ENCODE assay signal across 8 mouse cellular contexts in the genomic region with DNA sequence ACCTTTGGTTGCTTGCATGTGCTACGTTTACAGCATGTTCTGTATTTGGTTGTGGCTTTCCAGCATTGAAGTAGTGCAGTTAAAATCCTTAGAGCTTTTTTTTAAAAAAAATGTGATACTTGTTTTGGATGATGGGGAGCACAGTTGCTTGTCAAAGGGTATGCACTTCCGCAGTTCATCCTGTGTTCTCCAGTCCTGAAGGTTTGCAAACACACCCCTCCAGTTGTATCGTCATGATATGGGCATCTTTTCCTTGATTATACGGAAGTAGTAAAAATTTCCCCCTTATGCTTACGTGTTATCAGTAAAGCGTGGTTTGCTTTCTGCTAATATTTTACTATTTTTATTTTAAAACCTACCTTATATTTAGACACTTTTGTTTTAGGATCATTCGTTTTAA. TPM values are rescaled to one million over a fixed set of nuclear protein-coding genes. Genes with fewer than 3 reads are reported as not detected.
A peak's percentile ranks its signal among the peaks of the same experiment; 100 is the strongest.
DNase-seq lines count a peak whose midpoint lies in the region; ATAC-seq and TF ChIP-seq lines count a peak whose summit lies in the region.

No protein-coding gene starts in this region.

- no peak for TF ChIP-seq POLR2A in limb, embryonic 14.5 days (IDR thresholded peaks at IDR 0.05; ENCODE audit: borderline replicate concordance, extremely low read depth, insufficient read depth, insufficient read length)

- H3K4me1 ChIP-seq in forebrain, embryonic 11.5 days (replicated peaks; ENCODE audit: control insufficient read depth, insufficient read depth, low read length) = peaks cover 2% of the 10 kb centered on the region; the same call in 1 of the 2 replicates
- no peaks in the 10 kb centered on the region for H3K4me1 ChIP-seq in limb, embryonic 14.5 days (ENCODE audit: control insufficient read depth, insufficient read depth, low read length)
- H3K4me1 ChIP-seq in stomach, postnatal 0 days (replicated peaks; ENCODE audit: control insufficient read depth, insufficient read depth) = no peaks in the 10 kb centered on the region

- H3K4me3 ChIP-seq in forebrain, embryonic 11.5 days (ENCODE audit: low read depth, low read length) = peak overlapping the region; percentile 80
- H3K4me3 ChIP-seq in limb, embryonic 14.5 days (replicated peaks; ENCODE audit: low read length) = peak overlapping the region; percentile 85
- peak overlapping the region; percentile 87 for H3K4me3 ChIP-seq in stomach, postnatal 0 days (ENCODE audit: low read depth, low read length)

- H3K27me3 ChIP-seq in forebrain, embryonic 11.5 days (ENCODE audit: control insufficient read depth, insufficient read depth, low read length) = no peaks in the 10 kb centered on the region
- no peaks in the 10 kb centered on the region for H3K27me3 ChIP-seq in limb, embryonic 14.5 days (ENCODE audit: control insufficient read depth, insufficient read depth, low read length)
- no peaks in the 10 kb centered on the region for H3K27me3 ChIP-seq in stomach, postnatal 0 days (ENCODE audit: control insufficient read depth, insufficient read depth, low read length)

- H3K4me2 ChIP-seq in forebrain, embryonic 11.5 days (ENCODE audit: low read depth, low read length, severe bottlenecking) = peak overlapping the region; percentile 67
- peak overlapping the region; percentile 59 for H3K4me2 ChIP-seq in limb, embryonic 14.5 days (replicated peaks; ENCODE audit: low read depth, low read length, severe bottlenecking)
- peak overlapping the region; percentile 73 for H3K4me2 ChIP-seq in stomach, postnatal 0 days (replicated peaks; ENCODE audit: low read depth)

- no peaks in the 10 kb centered on the region for H3K9me3 ChIP-seq in forebrain, embryonic 11.5 days (ENCODE audit: control insufficient read depth, low read length)
- H3K9me3 ChIP-seq in limb, embryonic 14.5 days (ENCODE audit: control insufficient read depth, low read length) = no peaks in the 10 kb centered on the region
- no peaks in the 10 kb centered on the region for H3K9me3 ChIP-seq in stomach, postnatal 0 days (ENCODE audit: control insufficient read depth, low read length)

- no peak overlapping the region for H3K27ac ChIP-seq in forebrain, embryonic 11.5 days (ENCODE audit: low read depth, low read length)
- H3K27ac ChIP-seq in limb, embryonic 14.5 days (replicated peaks; ENCODE audit: low read depth, low read length) = no peak overlapping the region
- H3K27ac ChIP-seq in stomach, postnatal 0 days (replicated peaks) = no peak overlapping the region

- TF ChIP-seq CTCF in stomach, postnatal 0 days (IDR thresholded peaks at IDR 0.05; ENCODE audit: low read depth) = no peak

- no peaks in the 10 kb centered on the region for H3K36me3 ChIP-seq in forebrain, embryonic 11.5 days (ENCODE audit: control insufficient read depth, insufficient read depth, low read length)
- H3K36me3 ChIP-seq in limb, embryonic 14.5 days (ENCODE audit: control insufficient read depth, insufficient read depth, low read length) = 0 out of 2 replicates have a peak, but pooled peaks cover 3% of the 10 kb centered on the region
- H3K36me3 ChIP-seq in stomach, postnatal 0 days (ENCODE audit: control insufficient read depth, insufficient read depth, low read length) = peaks cover 3% of the 10 kb centered on the region; the same call in 1 of the 2 replicates

- no peak for TF ChIP-seq EP300 in stomach, postnatal 0 days (optimal IDR thresholded peaks at IDR 0.05)

- ATAC-seq in forebrain, embryonic 11.5 days (replicated peaks; ENCODE audit: low FRiP score) = no peak
- ATAC-seq in limb, embryonic 14.5 days (ENCODE audit: low FRiP score, low read depth) = no peak
- ATAC-seq in stomach, postnatal 0 days (ENCODE audit: low FRiP score, low TSS enrichment) = no peak

- peak; percentile 13 for DNase-seq in thymus, postnatal 14 days
- DNase-seq in thymus, postnatal 10 days (ENCODE audit: low spot score in 2 of 2) = no peak
- no peak for DNase-seq in forebrain, embryonic 11.5 days (ENCODE audit: low spot score)
- no peak for DNase-seq in limb, embryonic 14.5 days (ENCODE audit: low spot score)
- DNase-seq in stomach, postnatal 0 days (ENCODE audit: low spot score) = no peak
- DNase-seq in layer of hippocampus, adult 18-20 months (ENCODE audit: low spot score in 2 of 2) = no peak
- DNase-seq in layer of hippocampus, adult 9-10 months (ENCODE audit: low spot score) = no peak
- DNase-seq in frontal cortex, postnatal 25 days (ENCODE audit: low spot score in 2 of 2) = no peak

- peak overlapping the region; percentile 74 for H3K9ac ChIP-seq in forebrain, embryonic 11.5 days (ENCODE audit: low read length)
- H3K9ac ChIP-seq in limb, embryonic 14.5 days (ENCODE audit: low read depth, low read length, severe bottlenecking) = peak overlapping the region; percentile 92
- peak overlapping the region; percentile 91 for H3K9ac ChIP-seq in stomach, postnatal 0 days (ENCODE audit: low read length)

- WGBS in forebrain, embryonic 11.5 days = 52% methylated on average over 7 of the region's 7 CpGs
- 46% methylated on average over 7 of the region's 7 CpGs for WGBS in limb, embryonic 14.5 days
- 22% methylated on average over 7 of the region's 7 CpGs for WGBS in stomach, postnatal 0 days

RNA-seq across cellular contexts. Expression of a gene that starts 1.0 kb away (rescaled TPM):
- 36.2 and 41.2 TPM in 2 replicates for polyA plus RNA-seq in forebrain, embryonic 11.5 days (2014; fragmentation: Nextera tagmentation; extraction: Ambion mirVana)
- 37.3 and 44.7 TPM in 2 replicates for polyA plus RNA-seq in limb, embryonic 14.5 days (2012; rRNA removed)
- 44.1 and 45.6 TPM in 2 replicates for polyA plus RNA-seq in limb, embryonic 14.5 days (2014; fragmentation: Nextera tagmentation; extraction: Ambion mirVana)
- 24.8 and 26.8 TPM in 2 replicates for polyA plus RNA-seq in stomach, postnatal 0 days (2015; fragmentation: Nextera tagmentation; extraction: Ambion mirVana)
- 10 to 100 TPM; 37.6 to 41.5 TPM for total RNA-seq in layer of hippocampus, adult 18-20 months (2021)

RNA-seq across cellular contexts. Expression of a gene that starts 13.7 kb away (rescaled TPM):
- 7.6 and 8.8 TPM in 2 replicates for polyA plus RNA-seq in forebrain, embryonic 11.5 days (2014; fragmentation: Nextera tagmentation; extraction: Ambion mirVana)
- 12.1 and 16.6 TPM in 2 replicates for polyA plus RNA-seq in limb, embryonic 14.5 days (2012; rRNA removed)
- 5.6 and 7.8 TPM in 2 replicates for polyA plus RNA-seq in limb, embryonic 14.5 days (2014; fragmentation: Nextera tagmentation; extraction: Ambion mirVana)
- polyA plus RNA-seq in stomach, postnatal 0 days (2015; fragmentation: Nextera tagmentation; extraction: Ambion mirVana) = 0.74 and 0.81 TPM in 2 replicates
- 1 to 10 TPM; 3.7 to 4.9 TPM for total RNA-seq in layer of hippocampus, adult 18-20 months (2021)
